Mouse (Mus musculus) hindbrain, embryonic 16.5 days (tissue): Measurements from ENCODE around the gene Ddx18. TPM values are rescaled to one million over a fixed set of nuclear protein-coding genes. Genes with fewer than 3 reads are reported as not detected.

Experiments used
- ATAC-seq: fragments of 200-750 bp; cut with Nextera tagmentation; 2 replicates; pipeline ENCODE4 v1.8.0; 2017; ENCODE audit warnings: moderate TSS enrichment, moderate library complexity
- H3K27ac ChIP-seq: fragments of 300-500 bp; sonication (generic); 2 replicates; pipeline ENCODE4 v1.5.1; 2014; ENCODE audit warnings: low read depth, mild to moderate bottlenecking, control low read depth, low read length, moderate library complexity
- H3K27me3 ChIP-seq: fragments of 300-500 bp; sonication (generic); replicated peaks from 2 replicates; pipeline ENCODE4 v1.6.1; 2014; ENCODE audit warnings: low read length; ENCODE audit not compliant: control insufficient read depth, insufficient read depth
- H3K36me3 ChIP-seq: fragments of 300-500 bp; sonication (generic); 2 replicates; pipeline ENCODE4 v1.6.1; 2014; ENCODE audit warnings: mild to moderate bottlenecking, low read length, moderate library complexity, mixed read lengths; ENCODE audit not compliant: control insufficient read depth, insufficient read depth
- H3K4me1 ChIP-seq: fragments of 300-500 bp; sonication (generic); 2 replicates; pipeline ENCODE4 v1.6.1; 2014; ENCODE audit warnings: low read depth, low read length; ENCODE audit not compliant: control insufficient read depth, insufficient read depth
- H3K4me2 ChIP-seq: fragments of 300-500 bp; sonication (generic); 2 replicates; pipeline ENCODE4 v1.6.1; 2014; ENCODE audit warnings: mild to moderate bottlenecking, low read length, control low read depth, moderate library complexity
- H3K4me3 ChIP-seq: fragments of 300-500 bp; sonication (generic); 2 replicates; pipeline ENCODE4 v1.5.1; 2014; ENCODE audit warnings: mild to moderate bottlenecking, low read length, control low read depth, moderate library complexity
- H3K9ac ChIP-seq: fragments of 300-500 bp; sonication (generic); 2 replicates; pipeline ENCODE4 v1.6.1; 2014; ENCODE audit warnings: low read depth, mild to moderate bottlenecking, control low read depth, low read length, moderate library complexity
- H3K9me3 ChIP-seq: fragments of 300-500 bp; sonication (generic); 2 replicates; pipeline ENCODE4 v1.6.1; 2014; ENCODE audit warnings: mild to moderate bottlenecking, low read length, moderate library complexity; ENCODE audit not compliant: control insufficient read depth
- WGBS: fragments of 180-500 bp; shearing (Covaris S2); extraction: QIAGEN DNeasy Blood & Tissue Kit; methylation state at CpG from one replicate; pipeline ENCODE4 v1.1.7; 2014; 5-methylcytosine and 5-hydroxymethylcytosine counted together
- polyA plus RNA-seq: library from polyadenylated mRNA; unstranded; fragments of >200 nt; fragmentation: Nextera tagmentation; extraction: Ambion mirVana; gene quantifications from 2 replicates; pipeline ENCODE4 v1.2.1, GENCODE M21; 2015

The Ddx18 gene
- polyA plus RNA-seq, 1 experiment from 2014 or later = 25.8 TPM

- Histone ChIP-seq H3K27me3 (no peaks in the 10 kb centered on the region), H3K27ac (no peak overlapping the region), H3K4me2 (no peak overlapping the region), H3K9me3 (no peaks in the 10 kb centered on the region), H3K9ac (no peak overlapping the region), H3K4me3 (no peak overlapping the region), H3K36me3 (0 out of 2 replicates have a peak, but pooled peaks cover 3% of the 10 kb centered on the region), H3K4me1 (no peaks in the 10 kb centered on the region)
- WGBS = 78% methylated on average over 19 of the region's 19 CpGs
- peak; percentile 48; the same call in 1 of the 2 replicates for ATAC-seq
These were observed 57.2 kb downstream of the Ddx18 start for GRCm38 (mm10) chr1:121510420-121511140.

- H3K4me1 ChIP-seq = no peaks in the 10 kb centered on the region
- no peak overlapping the region for H3K4me2 ChIP-seq
- 91% methylated on average over 2 of the region's 2 CpGs for WGBS
- no peak for ATAC-seq
- no peak overlapping the region for H3K4me3 ChIP-seq
- H3K27me3 ChIP-seq = no peaks in the 10 kb centered on the region
- H3K27ac ChIP-seq = no peak overlapping the region
- H3K9me3 ChIP-seq = no peaks in the 10 kb centered on the region
- H3K9ac ChIP-seq = no peak overlapping the region
- peaks cover 3% of the 10 kb centered on the region; the same call in 1 of the 2 replicates for H3K36me3 ChIP-seq
These were observed 59.1 kb downstream of the Ddx18 start for GRCm38 (mm10) chr1:121508729-121509128.

Other genes with a start within 250 kb of the Ddx18 start
- 39.8 and 46.8 TPM in 2 replicates for gene Insig2, start 235.4 kb downstream of the Ddx18 start, polyA plus RNA-seq
- 11.0 and 11.7 TPM in 2 replicates for gene Ccdc93, start 136.9 kb downstream of the Ddx18 start, polyA plus RNA-seq
- gene Htr5b, start 39.5 kb downstream of the Ddx18 start, polyA plus RNA-seq = 2.2 and 2.7 TPM in 2 replicates